Mouse (Mus musculus) forebrain, embryonic 11.5 days (tissue): ENCODE results near the gene Rngtt. TPM values are rescaled to one million over a fixed set of nuclear protein-coding genes. Genes with fewer than 3 reads are reported as not detected.

Experiments
- ATAC-seq: fragments of 200-750 bp; cut with Nextera tagmentation; replicated peaks from 2 replicates; pipeline ENCODE4 v1.8.0; 2017; ENCODE audit warnings: moderate TSS enrichment; ENCODE audit not compliant: low FRiP score
- DNase-seq: peaks from one replicate; pipeline ENCODE4 v3.0.0-alpha.2; 2017; ENCODE audit warnings: low spot score
- H3K27ac ChIP-seq: fragments of 300-500 bp; sonication (generic); 2 replicates; pipeline ENCODE4 v1.5.1; 2014; ENCODE audit warnings: low read depth, low read length
- H3K27me3 ChIP-seq: fragments of 300-500 bp; sonication (generic); 2 replicates; pipeline ENCODE4 v1.6.1; 2014; ENCODE audit warnings: mild to moderate bottlenecking, low read length, mixed read lengths; ENCODE audit not compliant: control insufficient read depth, insufficient read depth
- H3K36me3 ChIP-seq: fragments of 300-500 bp; sonication (generic); 2 replicates; pipeline ENCODE4 v1.6.1; 2014; ENCODE audit warnings: mild to moderate bottlenecking, low read length, moderate library complexity, mixed read lengths; ENCODE audit not compliant: control insufficient read depth, insufficient read depth
- H3K4me1 ChIP-seq: fragments of 300-500 bp; sonication (generic); replicated peaks from 2 replicates; pipeline ENCODE4 v1.6.1; 2014; ENCODE audit warnings: low read length, mixed read lengths; ENCODE audit not compliant: control insufficient read depth, insufficient read depth
- H3K4me2 ChIP-seq: fragments of 300-500 bp; sonication (generic); 2 replicates; pipeline ENCODE4 v1.6.1; 2014; ENCODE audit warnings: low read depth, mild to moderate bottlenecking, low read length, moderate library complexity, mixed read lengths; ENCODE audit not compliant: severe bottlenecking
- H3K4me3 ChIP-seq: fragments of 300-500 bp; sonication (generic); 2 replicates; pipeline ENCODE4 v1.5.1; 2014; ENCODE audit warnings: low read depth, low read length
- H3K9ac ChIP-seq: fragments of 300-500 bp; sonication (generic); 2 replicates; pipeline ENCODE4 v1.6.1; 2014; ENCODE audit warnings: low read length
- H3K9me3 ChIP-seq: fragments of 300-500 bp; sonication (generic); 2 replicates; pipeline ENCODE4 v1.6.1; 2016; ENCODE audit warnings: low read length, mixed read lengths; ENCODE audit not compliant: control insufficient read depth
- WGBS: fragments of 180-500 bp; shearing (Covaris S2); extraction: QIAGEN DNeasy Blood & Tissue Kit; methylation state at CpG from one replicate; pipeline ENCODE4 v1.1.7; 2014; 5-methylcytosine and 5-hydroxymethylcytosine counted together
- polyA plus RNA-seq: library from polyadenylated mRNA; unstranded; fragments of >200 nt; fragmentation: Nextera tagmentation; extraction: Ambion mirVana; gene quantifications from 2 replicates; pipeline ENCODE4 v1.2.1, GENCODE M21; 2014

Gene Rngtt
- polyA plus RNA-seq, 1 experiment from 2014 or later: 44.2 TPM

GRCm38 (mm10) chr4:33468151-33468550, 158.0 kb downstream of the Rngtt start:
- no peak overlapping the region for H3K27ac ChIP-seq
- H3K4me3 ChIP-seq: no peak overlapping the region
- no peaks in the 10 kb centered on the region for H3K36me3 ChIP-seq
- no peaks in the 10 kb centered on the region for H3K9me3 ChIP-seq
- ATAC-seq (no peak), DNase-seq (no peak)
- H3K4me1 ChIP-seq: no peaks in the 10 kb centered on the region
- no peak overlapping the region for H3K4me2 ChIP-seq
- 92% methylated on average over 3 of the region's 3 CpGs for WGBS
- H3K9ac ChIP-seq: no peak overlapping the region
- H3K27me3 ChIP-seq: no peaks in the 10 kb centered on the region

DNA sequence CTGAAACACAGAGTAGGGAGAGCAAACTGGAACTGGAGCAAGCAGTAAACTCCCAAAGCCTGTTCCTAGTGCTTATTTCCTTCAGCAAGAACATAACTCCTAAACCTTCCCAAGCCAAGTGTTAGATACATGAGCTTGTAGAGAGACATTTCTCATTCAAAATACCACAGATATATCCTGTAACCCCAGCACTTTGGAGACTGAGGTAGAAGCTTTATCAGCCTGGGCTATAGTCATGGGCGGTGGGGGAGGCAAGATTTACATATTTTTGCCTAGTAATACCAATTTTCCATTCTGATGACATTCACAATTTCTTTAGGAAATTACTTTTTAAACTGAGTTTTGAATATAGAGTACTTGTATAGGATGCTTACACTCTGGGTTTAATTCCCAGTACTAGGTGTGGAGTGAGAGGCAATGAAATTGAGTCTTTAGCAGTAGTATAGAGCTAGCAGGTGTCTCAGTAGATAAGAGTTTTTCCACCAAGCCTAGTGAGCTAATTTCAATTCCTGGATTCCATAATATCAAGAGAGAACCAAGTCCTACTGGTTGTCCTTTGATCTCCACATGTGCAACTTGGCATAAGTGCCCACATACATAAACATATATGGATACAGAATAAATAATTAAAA, 160.7 kb downstream of the Rngtt start:
- H3K27me3 ChIP-seq: no peaks in the 10 kb centered on the region
- no peak overlapping the region for H3K27ac ChIP-seq
- H3K4me1 ChIP-seq: no peaks in the 10 kb centered on the region
- H3K9me3 ChIP-seq: no peaks in the 10 kb centered on the region
- 93% methylated on average over 1 of the region's 1 CpGs for WGBS
- no peak overlapping the region for H3K4me3 ChIP-seq
- H3K36me3 ChIP-seq: no peaks in the 10 kb centered on the region
- no peak overlapping the region for H3K4me2 ChIP-seq
- no peak for ATAC-seq
- no peak for DNase-seq
- no peak overlapping the region for H3K9ac ChIP-seq

DNA sequence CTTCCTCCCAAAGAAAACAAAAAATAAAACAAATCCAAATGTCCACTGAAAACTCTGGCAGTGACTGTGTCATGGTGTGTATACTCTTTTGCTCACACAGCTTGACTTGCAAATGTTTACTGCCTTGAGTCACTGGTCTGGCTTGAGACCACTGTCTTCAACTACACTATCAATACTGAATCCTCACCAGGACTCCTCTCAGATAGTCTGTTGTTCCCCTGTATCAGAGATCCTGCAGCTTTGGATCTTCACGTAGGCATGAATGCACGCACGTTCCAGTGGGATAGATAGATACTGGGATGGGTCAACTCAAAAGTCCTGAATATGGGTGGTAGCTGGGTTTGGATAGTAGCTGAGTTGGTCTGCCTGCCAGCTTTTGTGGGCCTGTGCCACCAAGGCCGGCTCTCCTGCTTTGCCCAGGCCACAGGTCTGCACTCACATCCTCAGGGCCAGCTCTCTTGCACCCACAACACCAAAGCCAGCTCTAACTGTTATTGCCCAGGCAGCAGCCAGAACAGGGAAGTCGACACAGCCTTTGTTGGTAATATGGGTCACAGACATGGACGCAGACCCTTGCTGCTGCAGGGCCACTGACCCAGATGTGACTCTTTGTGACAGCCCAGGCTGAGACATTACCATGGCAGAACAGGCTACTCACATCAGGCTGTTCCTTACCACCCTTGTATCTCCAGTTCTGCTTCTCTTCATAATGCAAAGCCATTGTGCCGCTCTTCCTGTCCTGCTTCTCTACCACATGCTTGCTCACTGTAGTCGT, 168.1 kb downstream of the Rngtt start:
- H3K4me1 ChIP-seq: no peaks in the 10 kb centered on the region; the same call in 1 of the 2 replicates
- 91% methylated on average over 8 of the region's 8 CpGs for WGBS
- no peak overlapping the region for H3K9ac ChIP-seq
- no peak for DNase-seq
- H3K9me3 ChIP-seq: no peaks in the 10 kb centered on the region
- H3K27me3 ChIP-seq: no peaks in the 10 kb centered on the region
- H3K27ac ChIP-seq: no peak overlapping the region
- no peaks in the 10 kb centered on the region for H3K36me3 ChIP-seq
- H3K4me3 ChIP-seq: no peak overlapping the region
- H3K4me2 ChIP-seq: no peak overlapping the region
- ATAC-seq: no peak

DNA sequence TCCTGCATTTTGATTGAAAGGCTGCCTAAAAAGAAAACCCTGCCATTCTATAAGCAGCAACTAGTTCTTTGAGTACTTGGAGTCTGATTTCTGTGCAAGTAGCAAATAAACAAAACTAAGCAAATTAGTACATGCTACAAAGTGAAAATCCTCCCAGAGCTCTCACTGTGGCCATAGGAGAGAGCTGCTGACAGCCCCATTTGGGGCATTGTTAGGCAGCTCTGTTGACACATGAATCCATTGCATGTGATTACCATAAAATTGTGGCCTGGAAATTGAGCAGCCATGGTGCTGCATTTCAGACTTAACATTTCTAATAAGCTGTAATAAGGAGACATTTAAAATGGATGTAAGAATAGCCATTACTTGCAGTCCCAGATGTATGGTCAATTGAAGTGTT, 171.6 kb downstream of the Rngtt start:
- no peaks in the 10 kb centered on the region for H3K27me3 ChIP-seq
- H3K4me1 ChIP-seq: no peaks in the 10 kb centered on the region; the same call in 1 of the 2 replicates
- H3K36me3 ChIP-seq: no peaks in the 10 kb centered on the region
- no peak overlapping the region for H3K27ac ChIP-seq
- ATAC-seq: no peak
- no peak overlapping the region for H3K9ac ChIP-seq
- no peak overlapping the region for H3K4me3 ChIP-seq
- H3K4me2 ChIP-seq: no peak overlapping the region
- no peak for DNase-seq
- H3K9me3 ChIP-seq: no peaks in the 10 kb centered on the region

DNA sequence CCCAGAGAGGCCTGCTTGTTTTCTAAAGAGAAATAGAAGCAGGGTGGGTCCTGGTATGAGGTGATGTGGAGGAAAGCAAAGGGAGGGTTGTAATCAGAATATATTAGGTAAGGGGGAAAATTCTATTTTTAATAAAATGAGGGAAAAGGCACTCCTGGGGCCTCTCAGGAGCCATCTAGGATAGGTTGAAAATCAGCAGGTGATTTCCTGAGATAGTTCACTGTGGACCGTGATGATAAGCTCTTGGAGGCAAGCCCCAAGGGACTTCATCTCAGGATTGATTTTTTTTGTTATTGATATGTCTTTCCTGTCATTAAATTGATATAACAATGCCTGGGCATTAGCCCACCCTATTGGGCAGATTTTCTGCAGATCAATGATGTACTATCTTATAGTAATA, 175.9 kb downstream of the Rngtt start:
- no peaks in the 10 kb centered on the region; the same call in 1 of the 2 replicates for H3K4me1 ChIP-seq
- H3K4me3 ChIP-seq: no peak overlapping the region
- WGBS: 82% methylated on average over 1 of the region's 1 CpGs
- H3K9me3 ChIP-seq: no peaks in the 10 kb centered on the region
- H3K4me2 ChIP-seq: no peak overlapping the region
- H3K27ac ChIP-seq: no peak overlapping the region
- H3K9ac ChIP-seq: no peak overlapping the region
- no peak for DNase-seq
- no peaks in the 10 kb centered on the region for H3K36me3 ChIP-seq
- ATAC-seq: no peak
- no peaks in the 10 kb centered on the region for H3K27me3 ChIP-seq

GRCm38 (mm10) chr4:33491108-33491507, 181.0 kb downstream of the Rngtt start:
- 100% methylated on average over 1 of the region's 1 CpGs for WGBS
- Histone ChIP-seq H3K27me3 (no peaks in the 10 kb centered on the region), H3K36me3 (no peaks in the 10 kb centered on the region), H3K4me3 (no peak overlapping the region), H3K4me1 (no peaks in the 10 kb centered on the region), H3K9me3 (no peaks in the 10 kb centered on the region), H3K4me2 (no peak overlapping the region), H3K27ac (no peak overlapping the region), H3K9ac (no peak overlapping the region)
- ATAC-seq (no peak), DNase-seq (no peak)

- peaks cover 3% of the 10 kb centered on the region; the same call in 1 of the 2 replicates for H3K4me1 ChIP-seq
- no peaks in the 10 kb centered on the region for H3K27me3 ChIP-seq
- no peak overlapping the region for H3K9ac ChIP-seq
- no peak for DNase-seq
- no peak overlapping the region for H3K27ac ChIP-seq
- H3K4me2 ChIP-seq: no peak overlapping the region
- H3K4me3 ChIP-seq: no peak overlapping the region
- no peak for ATAC-seq
- 100% methylated on average over 2 of the region's 2 CpGs for WGBS
- no peaks in the 10 kb centered on the region for H3K36me3 ChIP-seq
- H3K9me3 ChIP-seq: no peaks in the 10 kb centered on the region
Observed at GRCm38 (mm10) chr4:33494377-33494776, 184.3 kb downstream of the Rngtt start.

- Histone ChIP-seq H3K4me2 (no peak overlapping the region), H3K4me1 (peaks cover 3% of the 10 kb centered on the region; the same call in 1 of the 2 replicates), H3K36me3 (no peaks in the 10 kb centered on the region), H3K27ac (no peak overlapping the region), H3K4me3 (no peak overlapping the region), H3K27me3 (no peaks in the 10 kb centered on the region), H3K9ac (no peak overlapping the region), H3K9me3 (no peaks in the 10 kb centered on the region)
- WGBS: 73% methylated on average over 2 of the region's 2 CpGs
- no peak for DNase-seq
- ATAC-seq: no peak
Observed at GRCm38 (mm10) chr4:33496985-33497384, 186.9 kb downstream of the Rngtt start.

- Histone ChIP-seq H3K27ac (no peak overlapping the region), H3K36me3 (no peaks in the 10 kb centered on the region), H3K9me3 (no peaks in the 10 kb centered on the region), H3K4me2 (no peak overlapping the region), H3K4me1 (peaks cover 3% of the 10 kb centered on the region; the same call in 1 of the 2 replicates), H3K4me3 (no peak overlapping the region), H3K27me3 (no peaks in the 10 kb centered on the region), H3K9ac (no peak overlapping the region)
- DNase-seq (no peak), ATAC-seq (no peak)
Observed at GRCm38 (mm10) chr4:33497657-33498056, 187.5 kb downstream of the Rngtt start.
